Mouse (Mus musculus): ENCODE results near the gene Aldh18a1.

DNA sequence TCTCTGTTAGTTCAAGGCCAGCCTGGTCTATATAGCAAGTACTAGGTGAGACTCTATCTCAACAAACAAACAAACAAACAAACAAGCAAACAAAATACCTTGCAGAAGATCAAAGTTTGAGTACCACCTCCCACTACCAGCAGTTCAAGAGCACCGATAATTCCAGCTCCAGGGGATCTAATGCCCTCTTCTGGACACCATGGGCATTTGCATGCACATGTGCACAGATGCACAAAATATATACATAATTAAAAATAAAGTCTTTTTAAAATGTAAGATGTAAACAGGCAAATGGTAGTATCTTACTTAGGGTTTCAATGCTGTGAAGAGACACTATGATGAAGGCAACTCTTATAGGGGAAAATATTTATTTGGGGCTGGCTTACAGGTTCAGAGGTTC, 44.9 kb upstream of the Aldh18a1 start:
- TF ChIP-seq CTCF (IDR thresholded peaks at IDR 0.05 in 2 of 3, conservative IDR thresholded peaks at IDR 0.05 in 1 of 3; ENCODE audit: control insufficient read depth in 1 of 3, insufficient read depth in 1 of 3, low read depth in 2 of 3, low read length in 3 of 3, poor library complexity in 1 of 3, severe bottlenecking in 1 of 3) (peak; percentile 38 to 50 (median 39); a peak in 5 of 6 replicates), POLR2A (IDR thresholded peaks at IDR 0.05; ENCODE audit: control insufficient read depth in 1 of 2, insufficient read depth in 1 of 2, low read depth in 1 of 2, low read length in 2 of 2, poor library complexity in 1 of 2) (no peak), MEF2A (IDR thresholded peaks at IDR 0.05; ENCODE audit: extremely low read depth, insufficient replicate concordance, low read depth, low read length, poor library complexity, severe bottlenecking) (no peak), MXI1 (IDR thresholded peaks at IDR 0.05; ENCODE audit: low read depth, low read length) (no peak), ZC3H11A (IDR thresholded peaks at IDR 0.05; ENCODE audit: low read depth, low read length) (0 out of 2 replicates have a peak, but pooled peaks have one; percentile 26), USF1 (IDR thresholded peaks at IDR 0.05; ENCODE audit: low read depth, low read length) (no peak), HCFC1 (IDR thresholded peaks at IDR 0.05; ENCODE audit: low read depth, low read length) (no peak), EP300 (IDR thresholded peaks at IDR 0.05; ENCODE audit: low read depth in 1 of 2, low read length in 2 of 2) (no peak), MAZ (IDR thresholded peaks at IDR 0.05; ENCODE audit: low read depth, low read length) (no peak), MAFK (IDR thresholded peaks at IDR 0.05; ENCODE audit: borderline replicate concordance, low read depth, low read length) (no peak), E2F4 (IDR thresholded peaks at IDR 0.05; ENCODE audit: borderline replicate concordance, low read depth, low read length) (no peak), BHLHE40 (IDR thresholded peaks at IDR 0.05; ENCODE audit: borderline replicate concordance, low read depth, low read length) (no peak), SMC3 (IDR thresholded peaks at IDR 0.05; ENCODE audit: low read depth, low read length) (peak; percentile 37)

Data from MEL (cell line).